Mouse (Mus musculus): Measurements from ENCODE around the gene 2610528A11Rik.

GRCm38 (mm10) chr14:37064849-37065248, 49.0 kb downstream of the 2610528A11Rik start:
- TF ChIP-seq CTCF (IDR thresholded peaks at IDR 0.05; ENCODE audit: borderline replicate concordance, insufficient read depth, low read depth, low read length), result no peak
- TF ChIP-seq POLR2A (IDR thresholded peaks at IDR 0.05; ENCODE audit: borderline replicate concordance, insufficient read depth, low read length), result no peak

All from cerebellum, adult 2 months (tissue).